Mouse (Mus musculus) frontal cortex, adult (tissue): ENCODE data around the gene Isy1.

Source experiments
- ATAC-seq: cut with Nextera tagmentation; 2 replicates; pipeline ENCODE4 v1.9.2; 2017; ENCODE audit warnings: mild to moderate bottlenecking, moderate library complexity, mixed read lengths; ENCODE audit not compliant: low TSS enrichment

Isy1 gene

DNA sequence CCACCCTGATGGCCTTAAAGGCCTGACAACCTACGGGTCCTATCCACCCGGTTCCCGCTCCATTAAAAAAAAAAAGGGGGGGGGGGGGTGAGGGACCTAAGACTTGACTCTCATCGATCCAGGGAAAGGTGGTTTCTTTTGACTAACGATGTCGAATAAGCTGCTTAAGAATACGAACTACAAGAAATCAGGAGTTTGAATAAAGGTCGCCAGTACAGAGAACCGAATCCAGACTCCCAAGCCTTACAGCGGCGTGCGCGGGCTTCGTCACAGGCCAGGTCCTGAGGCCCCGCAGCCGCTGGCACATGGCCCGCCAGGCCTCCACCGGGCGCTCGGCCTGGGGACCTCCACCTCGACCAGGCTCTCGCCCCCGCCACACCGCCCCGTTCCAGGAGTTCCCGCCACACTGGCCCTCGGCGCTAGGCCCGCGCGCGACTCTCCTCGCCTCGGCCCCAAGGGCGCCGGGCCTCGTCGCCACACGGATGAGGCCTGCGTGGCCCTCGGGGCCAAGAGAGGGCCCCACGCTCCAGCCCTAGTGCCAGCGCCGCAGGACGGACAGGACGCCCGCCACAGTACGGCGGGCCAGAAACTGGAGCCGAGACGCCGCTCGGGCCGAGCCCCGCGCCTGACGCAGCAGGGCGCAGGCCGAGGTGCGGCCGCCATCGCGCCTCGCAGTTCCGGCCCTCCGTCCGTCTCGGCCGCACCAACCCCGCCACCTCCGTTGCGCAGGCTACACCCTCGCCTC is 11.7 kb upstream of the Isy1 start:
- peak; percentile 62 for ATAC-seq

DNA sequence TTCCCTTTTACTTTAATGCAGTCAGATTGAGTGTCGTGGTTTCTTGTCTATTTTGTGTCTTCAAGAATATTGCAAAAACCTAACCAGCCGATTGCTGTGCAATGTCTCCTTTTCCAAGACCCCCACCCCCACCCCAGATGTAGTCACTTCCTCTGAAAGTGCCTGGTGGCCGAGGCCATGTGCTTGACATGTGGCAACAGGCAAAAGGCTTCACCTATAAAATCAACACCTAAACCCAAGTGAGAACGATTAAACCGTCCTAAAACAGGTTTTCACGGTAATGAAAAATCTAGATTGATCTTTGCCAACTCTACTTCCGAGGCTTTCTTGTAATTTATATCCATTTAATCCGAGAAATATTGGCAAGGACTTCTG is 11.2 kb upstream of the Isy1 start:
- ATAC-seq = no peak

DNA sequence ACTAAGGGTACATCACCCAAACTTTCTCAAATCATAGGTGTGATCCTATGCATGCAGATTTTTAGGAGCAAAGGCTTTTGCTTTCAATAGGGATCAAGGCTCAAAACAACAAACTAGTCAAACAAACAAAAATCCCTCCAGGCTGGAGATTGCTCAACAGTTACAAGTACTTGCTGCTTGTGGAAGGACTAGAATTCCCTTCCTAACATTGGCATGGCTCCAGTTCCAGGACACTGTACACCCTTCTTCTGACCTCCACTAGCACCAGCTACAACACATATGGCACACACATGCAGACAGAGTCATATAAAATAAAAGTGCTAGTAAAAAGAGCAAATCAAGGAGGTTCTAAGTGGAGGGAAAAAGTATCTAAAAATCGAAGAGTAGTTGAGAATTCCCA is 8.2 kb upstream of the Isy1 start:
- no peak for ATAC-seq

DNA sequence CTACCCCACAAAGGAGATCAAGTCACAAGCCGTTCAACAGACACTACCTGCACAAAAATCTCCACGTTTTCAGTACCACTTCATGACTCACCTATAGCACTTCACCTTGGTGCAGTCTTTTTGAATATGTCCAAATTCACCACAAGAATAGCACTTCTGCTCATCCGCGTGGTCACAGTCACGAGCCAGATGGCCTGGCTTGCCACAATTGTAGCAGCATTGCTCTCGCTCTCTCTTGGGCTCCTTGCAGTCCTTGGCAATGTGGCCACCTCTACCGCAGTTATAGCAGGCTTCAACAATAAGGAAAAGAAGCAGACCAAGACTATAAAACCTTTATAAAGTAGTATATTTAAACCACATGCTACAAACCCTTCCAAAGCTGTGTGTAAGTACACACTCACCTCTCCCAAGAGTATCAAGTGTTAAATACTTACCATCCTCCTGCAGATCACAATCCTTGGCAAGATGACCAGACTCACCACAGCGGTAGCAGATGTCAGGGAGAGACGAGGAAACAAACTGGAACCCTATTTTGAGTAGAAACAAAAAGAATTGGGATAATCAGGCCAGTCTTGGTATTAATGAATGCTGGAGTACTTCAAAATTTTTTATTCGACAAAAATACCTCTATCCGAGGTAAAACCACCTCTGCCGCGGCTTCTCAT is 6.6 kb upstream of the Isy1 start:
- ATAC-seq = no peak

DNA sequence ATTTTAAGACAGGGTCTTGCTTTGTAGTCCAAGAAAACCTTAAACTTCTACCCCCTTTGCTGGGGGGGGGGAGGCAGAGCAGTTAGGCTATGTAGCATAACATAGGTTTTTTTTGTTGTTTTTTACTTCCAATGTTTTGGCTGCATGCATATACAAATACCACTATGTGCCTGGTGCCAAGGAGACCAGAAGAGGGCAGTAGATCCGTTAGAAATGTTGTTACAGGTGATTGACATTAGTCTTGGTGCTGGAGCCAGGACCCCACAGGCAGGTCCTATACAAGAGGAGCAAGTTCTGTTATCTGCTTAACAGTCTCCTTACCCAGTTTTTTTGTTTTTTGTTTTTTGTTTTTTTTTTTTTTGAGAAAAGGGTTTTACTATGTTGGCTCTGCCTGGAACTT is 3.7 kb upstream of the Isy1 start:
- ATAC-seq = no peak

DNA sequence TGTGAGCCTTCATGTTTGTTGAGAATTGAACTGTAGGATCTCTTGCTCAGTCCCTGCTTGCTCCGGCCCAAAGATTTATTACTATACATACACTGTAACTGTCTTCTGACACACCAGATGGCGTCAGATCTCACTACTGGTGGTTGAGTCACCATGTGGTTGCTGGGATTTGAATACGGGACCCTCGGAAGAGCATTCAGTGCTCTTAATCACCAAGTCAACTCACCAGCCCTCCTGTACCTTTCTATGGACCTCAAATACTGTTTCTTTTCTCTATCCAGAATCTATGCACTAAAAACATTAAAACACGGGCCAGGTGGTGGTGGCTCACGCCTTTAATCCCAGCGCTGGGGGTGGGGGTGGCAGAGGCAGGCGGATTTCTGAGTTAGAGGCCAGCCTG is 3.0 kb upstream of the Isy1 start:
- no peak for ATAC-seq

DNA sequence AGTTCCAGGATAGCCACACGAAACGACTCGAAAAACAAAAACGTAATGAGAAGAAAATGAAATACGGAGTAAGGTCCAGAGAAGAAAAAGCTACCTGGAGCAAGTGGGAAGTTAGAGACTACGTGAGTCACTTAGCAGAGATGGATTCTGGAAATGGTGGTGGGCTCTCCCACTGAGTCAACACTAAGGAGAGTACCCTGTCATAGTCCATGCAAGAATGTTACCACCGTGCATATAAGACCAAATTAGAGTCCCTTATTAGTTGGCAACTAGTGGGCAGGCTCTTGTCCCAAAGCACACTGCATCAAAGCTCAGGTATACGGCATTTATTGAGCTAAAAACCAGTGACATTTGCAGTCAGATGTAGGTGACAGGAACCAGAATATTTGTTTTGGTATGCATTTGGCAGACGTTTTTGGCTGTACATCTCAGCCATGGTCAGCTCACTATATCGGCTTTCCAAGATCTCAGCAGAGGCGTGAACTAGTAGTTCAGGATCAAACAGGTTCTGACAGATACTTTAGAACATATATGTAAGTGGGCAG is 1.3 kb upstream of the Isy1 start:
- ATAC-seq = no peak

DNA sequence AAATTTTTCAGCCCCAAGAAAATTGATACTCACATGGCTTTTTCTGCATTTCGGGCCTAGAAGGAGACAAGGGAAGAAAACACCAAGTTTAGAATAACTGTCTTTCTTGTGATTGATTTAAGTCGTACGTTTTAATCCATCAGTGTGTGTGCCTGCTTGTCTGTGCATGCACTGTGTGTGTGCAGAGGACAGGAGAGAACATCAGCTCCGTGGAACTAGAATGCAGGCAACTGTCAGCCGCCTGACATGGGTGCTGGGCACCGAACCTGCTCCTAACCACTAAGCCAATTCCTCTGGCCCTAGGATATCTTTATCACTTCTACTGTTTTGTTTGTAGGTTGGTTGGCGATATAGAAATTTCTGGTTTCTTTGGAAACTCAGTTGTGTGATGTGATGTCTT is 2.9 kb downstream of the Isy1 start, which contains the start of gene Gm45140:
TSS of gene Gm45140 (minus strand) at position 101 of the 400 bp plus-strand sequence.
- ATAC-seq = no peak

DNA sequence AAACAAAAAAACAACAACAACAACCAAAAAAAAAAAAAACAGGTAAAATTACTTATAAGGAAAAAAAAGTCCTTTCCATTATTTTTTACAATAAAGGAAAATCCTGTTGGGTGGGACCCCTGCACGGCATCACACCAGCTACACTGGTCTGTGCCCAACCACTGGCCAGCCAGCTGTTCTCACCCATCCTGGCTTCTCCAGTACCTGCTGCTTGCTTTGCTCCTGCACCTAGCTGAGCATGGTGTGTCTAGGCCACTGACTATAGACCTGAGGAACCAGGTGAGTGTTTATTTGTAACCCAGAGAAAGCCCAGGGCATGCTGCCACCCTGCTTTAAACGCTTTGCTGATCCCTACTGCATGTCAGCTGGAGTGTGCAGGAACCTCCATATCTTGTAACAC is 18.2 kb downstream of the Isy1 start:
- no peak for ATAC-seq

DNA sequence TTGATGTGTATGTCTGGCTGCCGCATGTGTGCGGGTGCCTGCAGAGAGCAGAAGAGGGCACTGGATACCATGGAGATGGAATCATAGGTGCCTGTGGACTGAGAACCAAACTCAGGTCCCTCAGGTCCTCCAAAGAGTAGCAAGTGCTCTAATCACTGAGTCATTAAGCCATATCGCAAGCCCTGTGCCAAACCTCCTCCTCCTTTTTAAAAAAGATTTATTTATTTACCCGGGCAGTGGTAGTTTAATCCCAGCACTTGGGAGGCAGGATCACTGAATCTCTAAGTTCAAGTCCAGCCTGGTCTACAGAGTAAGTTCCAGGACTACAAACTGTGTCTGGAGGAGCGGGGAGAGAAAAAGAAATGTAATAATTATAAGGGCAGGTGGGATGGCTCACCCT is 24.1 kb downstream of the Isy1 start:
- ATAC-seq = no peak

DNA sequence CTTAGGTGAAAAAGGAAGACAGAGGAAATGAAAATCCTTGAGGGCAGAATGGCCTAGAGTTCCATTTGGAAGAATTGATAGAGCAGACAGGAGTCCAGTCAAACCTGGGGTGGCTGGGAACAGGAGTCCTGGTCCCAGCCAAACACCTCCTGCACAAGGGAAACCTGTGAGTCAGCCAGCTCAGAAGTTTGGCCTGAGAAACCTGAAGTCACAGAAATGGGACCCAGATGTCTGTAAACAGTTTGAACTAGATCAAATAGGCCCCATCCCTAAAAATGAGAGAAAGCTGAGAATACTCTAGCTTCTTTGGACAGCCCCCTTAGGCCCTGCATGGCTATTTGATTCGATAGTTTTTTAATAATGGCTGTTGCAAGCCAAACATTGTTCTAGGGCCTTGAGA is 25.9 kb downstream of the Isy1 start:
- no peak for ATAC-seq

DNA sequence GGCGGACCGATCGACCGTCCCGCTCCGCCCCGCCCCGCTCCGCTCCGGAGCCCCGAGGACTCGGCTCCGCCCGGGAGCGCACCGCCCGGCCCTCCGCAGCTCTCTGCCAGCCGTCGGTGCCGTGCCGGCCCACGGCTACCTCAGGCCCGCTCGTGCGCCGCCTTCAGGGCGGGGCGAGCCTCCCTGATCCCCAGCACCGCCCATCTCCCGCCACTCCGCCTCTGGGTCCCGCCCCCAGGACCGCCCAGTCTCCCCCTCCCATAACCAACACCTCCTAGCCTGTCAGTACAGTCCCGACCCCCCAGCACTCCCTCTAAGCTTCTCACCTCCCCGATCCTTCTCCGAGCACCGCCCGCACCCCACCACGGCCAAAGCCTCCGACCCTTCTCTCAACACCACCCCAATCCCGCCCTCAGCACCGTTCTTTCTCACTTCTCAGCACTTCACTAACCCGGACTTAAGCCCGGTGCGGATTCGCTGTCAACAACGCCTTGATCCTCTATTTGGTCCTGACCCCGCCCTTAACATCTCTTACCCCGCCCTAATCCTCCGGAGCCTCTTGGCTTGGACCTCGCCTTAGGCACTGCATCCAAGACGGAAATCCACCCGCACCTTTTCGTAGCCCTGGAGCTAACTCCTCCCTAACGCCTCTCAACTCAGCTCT is 26.8 kb downstream of the Isy1 start, which contains the start of gene Rab43:
TSS of gene Rab43 (minus strand) at position 490 of the 664 bp plus-strand sequence.
- ATAC-seq = peak; percentile 88

DNA sequence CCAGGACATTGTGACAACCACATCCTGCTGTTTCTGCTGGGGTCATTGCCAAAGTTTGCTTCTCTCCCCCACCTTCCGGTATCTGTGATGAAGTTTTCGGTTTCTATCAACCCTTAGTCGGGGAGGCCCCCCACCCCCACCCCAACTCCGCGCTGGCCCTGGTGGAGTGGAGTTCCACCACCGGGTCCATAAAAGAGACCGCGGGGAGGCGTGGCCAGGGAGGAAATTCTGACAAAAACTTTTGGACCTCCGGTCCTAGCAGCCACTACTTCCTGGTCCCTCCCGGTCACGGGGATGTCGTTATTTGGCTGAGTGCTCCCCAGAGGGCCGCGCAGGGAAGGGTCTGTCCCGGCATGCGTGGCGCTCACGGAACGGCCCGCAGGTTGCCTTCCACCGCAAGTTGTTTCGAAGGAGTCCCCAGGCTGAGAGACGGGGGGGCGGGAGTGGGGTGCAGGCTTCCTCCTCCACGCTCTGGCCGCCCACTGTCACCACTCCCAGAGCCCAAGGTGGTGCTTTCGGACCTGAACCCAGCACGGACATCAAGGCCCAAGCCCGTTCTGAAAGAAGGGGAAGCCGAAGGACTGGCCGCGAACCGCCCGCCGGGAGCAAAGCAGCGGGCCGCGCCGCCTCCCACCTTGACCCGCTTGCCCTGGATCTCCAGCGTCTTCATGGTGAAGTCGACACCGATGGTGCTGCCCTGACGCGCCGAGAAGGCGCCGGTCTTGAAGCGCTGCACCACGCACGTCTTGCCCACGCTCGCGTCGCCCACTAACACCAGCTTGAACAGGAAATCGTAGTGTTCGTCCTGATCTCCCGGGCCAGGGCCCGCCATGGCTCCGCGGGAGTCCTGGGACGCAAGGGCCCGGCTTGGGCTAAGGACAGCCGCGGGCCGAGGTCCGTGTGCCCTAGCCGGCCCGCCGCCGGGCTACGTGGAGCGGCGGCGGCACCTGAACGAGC is 27.6 kb downstream of the Isy1 start:
- peak; percentile 50 for ATAC-seq

DNA sequence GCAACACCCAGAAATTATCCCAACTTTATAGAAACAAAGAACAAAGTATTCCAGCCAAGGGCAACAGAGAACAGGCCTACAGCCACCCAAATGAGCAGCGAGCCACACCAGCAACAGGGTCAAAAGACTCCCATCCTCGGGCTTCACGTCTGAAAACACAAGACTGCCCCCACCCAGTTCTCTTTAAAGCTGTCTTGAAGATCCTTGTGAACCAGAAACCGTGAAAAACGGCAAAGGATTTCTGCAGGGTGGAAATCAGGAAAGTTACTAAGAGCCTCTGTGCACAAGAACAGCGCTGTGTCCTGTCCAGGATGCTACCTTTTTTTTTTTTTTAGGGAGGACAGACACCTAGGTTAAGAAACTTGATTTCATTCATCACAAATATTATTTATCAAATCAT is 28.3 kb downstream of the Isy1 start:
- ATAC-seq = no peak

DNA sequence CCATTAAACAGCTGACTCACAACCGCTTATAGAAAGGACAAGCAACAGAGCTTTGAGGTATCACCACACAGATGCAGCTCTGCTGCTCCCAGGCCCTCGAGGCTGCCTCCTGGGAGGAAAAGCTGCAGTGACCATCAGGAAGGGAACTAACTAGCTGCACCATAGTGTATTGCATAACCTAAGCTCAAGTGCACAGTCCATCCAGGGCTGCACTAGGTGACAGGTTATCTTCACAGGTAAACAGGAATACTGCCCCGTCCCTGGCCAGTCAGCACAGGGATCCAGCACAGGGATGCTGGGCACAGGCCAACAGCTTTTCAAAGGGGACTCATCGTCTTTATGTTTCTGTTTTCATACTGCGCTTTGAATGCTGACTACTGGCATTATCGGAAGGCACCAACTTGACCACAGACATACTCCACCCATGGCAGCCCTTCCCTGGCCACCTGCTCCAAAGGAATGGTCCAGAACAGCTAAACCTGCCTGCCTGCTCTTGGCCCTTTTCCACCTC is 28.9 kb downstream of the Isy1 start:
- no peak for ATAC-seq

DNA sequence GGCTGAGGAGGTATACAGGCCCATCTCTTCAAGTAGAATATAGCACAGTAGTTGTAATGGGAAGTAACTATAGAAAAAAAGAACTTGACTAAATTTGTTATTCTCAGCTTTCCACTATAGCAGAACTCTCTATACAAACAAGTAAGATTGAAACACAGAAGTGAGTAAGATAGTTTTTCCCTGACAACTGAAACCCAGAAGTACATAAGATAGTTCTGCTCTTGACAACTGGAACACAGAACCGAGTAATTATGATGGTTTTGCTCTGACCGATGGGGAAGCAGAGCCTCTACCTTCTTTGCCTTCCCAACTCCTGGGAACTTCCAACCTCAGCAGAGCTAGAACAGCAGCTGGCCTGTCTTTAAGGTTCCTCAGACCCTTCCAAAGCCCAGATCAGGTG is 29.5 kb downstream of the Isy1 start:
- no peak for ATAC-seq

DNA sequence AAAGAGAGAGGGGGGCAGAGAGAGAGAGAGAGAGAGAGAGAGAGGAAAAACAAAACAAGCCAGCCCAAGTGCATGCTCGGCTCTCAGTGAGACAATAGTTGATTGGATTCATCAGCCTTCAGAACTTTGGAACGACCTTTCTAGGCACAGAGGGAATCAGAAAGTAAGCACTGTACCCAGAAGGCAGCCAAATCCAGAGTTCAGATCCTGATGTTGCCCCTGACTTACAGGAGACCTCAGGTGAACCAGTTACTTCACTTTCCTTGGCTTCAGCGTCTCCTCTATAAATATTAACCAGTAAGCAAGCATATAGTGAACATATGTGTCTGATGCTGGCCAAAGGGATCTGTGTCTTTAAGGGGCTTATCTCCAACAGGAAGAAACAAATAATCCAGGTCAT is 30.1 kb downstream of the Isy1 start:
- ATAC-seq = no peak

DNA sequence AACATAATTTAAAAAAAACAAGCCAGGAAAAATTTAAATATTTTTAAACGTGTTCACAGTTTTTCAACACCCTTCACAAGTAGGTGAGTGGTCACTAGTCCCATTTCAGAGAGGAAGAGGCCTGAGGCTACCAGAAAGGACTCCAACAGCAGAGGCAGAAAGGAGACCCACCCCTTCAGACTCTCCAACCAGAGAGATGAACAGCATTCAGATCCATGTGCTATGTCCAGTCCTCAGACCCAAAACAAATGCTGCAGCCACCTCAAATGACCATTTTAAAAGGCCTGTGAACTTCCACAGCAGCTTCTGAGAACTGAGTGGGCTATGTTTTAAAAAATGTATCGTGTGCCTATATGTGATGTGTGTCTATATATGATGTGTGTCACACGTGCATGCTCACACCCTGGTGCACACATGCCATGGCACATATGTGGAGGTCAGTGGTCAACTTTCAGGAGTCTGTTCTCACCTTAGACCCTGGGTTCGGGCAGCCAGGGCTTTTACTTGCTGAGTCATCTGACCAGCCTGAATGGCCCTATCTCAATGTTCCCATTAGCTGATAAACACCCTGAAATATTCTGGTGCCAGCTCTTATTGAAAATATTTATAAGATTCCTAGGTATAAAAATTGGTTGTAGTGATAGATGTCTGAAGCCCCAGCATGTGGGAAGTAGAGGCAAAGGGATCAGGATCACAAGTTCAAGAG is 30.7 kb downstream of the Isy1 start:
- ATAC-seq = no peak

DNA sequence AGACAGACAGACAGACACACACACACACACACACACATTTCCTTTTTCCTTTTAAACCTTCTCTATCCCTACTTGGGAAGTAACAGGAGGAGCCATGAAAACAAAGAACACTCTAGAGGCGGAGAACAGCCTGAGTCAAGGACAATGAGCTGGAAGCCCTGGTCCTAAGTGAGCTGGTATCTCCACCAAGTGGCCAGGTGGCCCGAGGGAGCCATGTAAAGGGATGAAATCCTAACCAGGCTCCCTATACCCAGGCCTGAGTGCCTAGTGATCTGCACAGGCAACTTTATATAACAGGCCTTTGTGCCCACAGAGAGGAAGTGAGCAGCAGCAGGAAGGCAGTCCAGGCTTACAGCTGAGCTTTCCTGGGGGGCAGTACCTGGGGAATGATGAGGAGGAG is 31.7 kb downstream of the Isy1 start:
- no peak for ATAC-seq

DNA sequence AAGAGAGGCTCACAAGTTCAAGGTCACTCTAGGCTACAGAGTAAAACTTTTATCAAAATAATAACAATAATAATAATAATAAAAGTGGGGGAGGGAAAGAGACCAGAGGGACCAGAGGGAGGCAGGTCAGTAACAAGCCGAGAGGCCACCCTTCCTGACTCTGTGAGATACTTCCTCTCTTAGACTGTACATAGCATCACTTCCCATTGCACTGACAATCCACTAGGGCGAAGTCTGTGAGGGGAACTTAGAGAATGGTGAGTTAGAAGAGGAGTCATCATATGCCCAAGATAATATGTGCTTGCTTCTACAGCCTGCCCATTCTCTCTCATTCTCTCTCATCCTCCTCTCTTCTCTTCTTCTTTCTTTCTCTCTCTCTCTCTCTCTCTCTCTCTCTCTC is 32.6 kb downstream of the Isy1 start:
- no peak for ATAC-seq

DNA sequence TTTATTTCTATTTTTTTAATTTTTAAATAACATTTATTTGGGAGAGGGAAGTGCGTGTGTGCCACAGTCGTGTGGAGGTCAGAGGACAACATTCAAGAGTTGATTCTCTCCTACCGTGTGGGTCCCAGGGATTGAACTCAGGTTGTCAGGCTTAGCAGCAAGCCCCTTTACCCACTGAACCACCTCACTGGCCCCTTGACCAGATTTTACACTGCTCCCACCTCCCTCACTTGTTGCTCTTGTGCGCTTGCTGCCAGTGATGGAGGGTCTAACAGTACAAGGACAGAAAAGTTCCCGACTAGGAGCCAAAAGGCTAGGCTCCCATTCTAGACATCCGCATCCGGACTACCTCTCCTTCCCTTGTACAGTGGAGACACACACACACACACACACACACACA is 33.1 kb downstream of the Isy1 start:
- ATAC-seq = no peak
